Mouse (Mus musculus): ENCODE data around the gene Vsx2. TPM values are rescaled to one million over a fixed set of nuclear protein-coding genes. Genes with fewer than 3 reads are reported as not detected.

Vsx2 gene
- total and polyA plus RNA-seq, 3 experiments, result not detected

- Histone ChIP-seq H3K27ac (ENCODE audit: insufficient read depth, low read depth) (no peak overlapping the region), H3K4me1 (ENCODE audit: control insufficient read depth in 1 of 2, insufficient read depth in 2 of 2) (0 out of 4 replicates have a peak, but pooled peaks cover 0 to 4% of the 10 kb centered on the region in 2 experiments), H3K4me3 (replicated peaks in 1 of 3; ENCODE audit: low read depth in 2 of 3, low read length in 2 of 3, poor library complexity in 1 of 3) (no peak overlapping the region), H3K4me2 (ENCODE audit: insufficient read depth, low read depth, poor library complexity, severe bottlenecking) (no peak overlapping the region), H3K36me3 (replicated peaks in 1 of 2; ENCODE audit: control insufficient read depth in 1 of 2, insufficient read depth in 1 of 2, low read length in 1 of 2) (no peaks in the 10 kb centered on the region), H3K9ac (ENCODE audit: insufficient read depth, low read depth) (no peak overlapping the region), H3K79me2 (replicated peaks; ENCODE audit: control insufficient read depth, extremely low read depth, insufficient read depth, poor library complexity, severe bottlenecking) (no peaks in the 10 kb centered on the region), H3K9me3 (replicated peaks; ENCODE audit: low read length) (no peaks in the 10 kb centered on the region), H3K27me3 (replicated peaks) (peaks cover 2% of the 10 kb centered on the region)
- dilution Hi-C loops (cut with MboI; ENCODE audit: extremely low pct_ligation_motif_present, extremely low pct_unique_long_range_greater_than_20kb, low sequenced_read_pairs) (no loop called here), in situ Hi-C loops (cut with MboI; ENCODE audit: low pct_ligation_motif_present, low pct_unique_long_range_greater_than_20kb, low sequenced_read_pairs) (no loop called here)
- no peak for TF ChIP-seq ZMIZ1 (IDR thresholded peaks at IDR 0.05; ENCODE audit: low read depth, low read length)
- TF ChIP-seq RCOR1 (conservative IDR thresholded peaks at IDR 0.05; ENCODE audit: low read depth, low read length), result no peak
- no peak for TF ChIP-seq MEF2A (IDR thresholded peaks at IDR 0.05; ENCODE audit: borderline replicate concordance, low read depth, low read length)
- no peak for TF ChIP-seq CTCF (conservative IDR thresholded peaks at IDR 0.05 in 1 of 2, IDR thresholded peaks at IDR 0.05 in 1 of 2; ENCODE audit: low read depth in 2 of 2, low read length in 2 of 2)
- TF ChIP-seq HCFC1 (IDR thresholded peaks at IDR 0.05; ENCODE audit: low read depth, low read length), result no peak
- no peak for TF ChIP-seq POLR2A (IDR thresholded peaks at IDR 0.05; ENCODE audit: low read depth, low read length)
- TF ChIP-seq MAX (IDR thresholded peaks at IDR 0.05; ENCODE audit: low read length), result no peak
- no peak for TF ChIP-seq ZC3H11A (IDR thresholded peaks at IDR 0.05; ENCODE audit: low read depth, low read length)
- no peak for TF ChIP-seq PAX5 (IDR thresholded peaks at IDR 0.05; ENCODE audit: low read length)
- no peak for TF ChIP-seq IRF4 (IDR thresholded peaks at IDR 0.05; ENCODE audit: low read depth, low read length)
- no peak for TF ChIP-seq UBTF (IDR thresholded peaks at IDR 0.05; ENCODE audit: low read depth, low read length)
- no peak for TF ChIP-seq ELF1 (IDR thresholded peaks at IDR 0.05; ENCODE audit: low read depth, low read length)
- no peak for TF ChIP-seq RAD21 (IDR thresholded peaks at IDR 0.05; ENCODE audit: low read depth, low read length)
- TF ChIP-seq E2F4 (IDR thresholded peaks at IDR 0.05; ENCODE audit: insufficient replicate concordance, low read depth, low read length), result no peak
- no peak for TF ChIP-seq USF1 (IDR thresholded peaks at IDR 0.05; ENCODE audit: low read depth, low read length)
- no peak for TF ChIP-seq TCF12 (IDR thresholded peaks at IDR 0.05; ENCODE audit: low read depth, low read length)
- no peak for TF ChIP-seq CHD2 (IDR thresholded peaks at IDR 0.05; ENCODE audit: low read length)
- no peak for TF ChIP-seq KAT2A (IDR thresholded peaks at IDR 0.05; ENCODE audit: insufficient replicate concordance, low read length)
- no peak for TF ChIP-seq JUN (IDR thresholded peaks at IDR 0.05; ENCODE audit: insufficient read depth, low read depth, low read length)
- DNase-seq (ENCODE audit: extremely low read depth), result no peak
Observed at GRCm38 (mm10) chr12:84631867-84632266, 62.3 kb downstream of the Vsx2 start.

GRCm38 (mm10) chr12:84640253-84640652 lies 70.7 kb downstream of the Vsx2 start:
- Histone ChIP-seq H3K9me3 (replicated peaks; ENCODE audit: low read length) (no peaks in the 10 kb centered on the region), H3K4me2 (ENCODE audit: insufficient read depth, low read depth, poor library complexity, severe bottlenecking) (no peak overlapping the region), H3K36me3 (replicated peaks in 1 of 2; ENCODE audit: control insufficient read depth in 1 of 2, insufficient read depth in 1 of 2, low read length in 1 of 2) (no peaks in the 10 kb centered on the region), H3K27ac (ENCODE audit: insufficient read depth, low read depth) (no peak overlapping the region), H3K9ac (ENCODE audit: insufficient read depth, low read depth) (no peak overlapping the region), H3K27me3 (replicated peaks) (peaks cover 3% of the 10 kb centered on the region), H3K4me1 (ENCODE audit: control insufficient read depth in 1 of 2, insufficient read depth in 2 of 2) (0 out of 4 replicates have a peak, but pooled peaks cover 0 to 4% of the 10 kb centered on the region in 2 experiments), H3K4me3 (replicated peaks in 1 of 3; ENCODE audit: low read depth in 2 of 3, low read length in 2 of 3, poor library complexity in 1 of 3) (no peak overlapping the region), H3K79me2 (replicated peaks; ENCODE audit: control insufficient read depth, extremely low read depth, insufficient read depth, poor library complexity, severe bottlenecking) (no peaks in the 10 kb centered on the region)
- in situ Hi-C loops (cut with MboI; ENCODE audit: low pct_ligation_motif_present, low pct_unique_long_range_greater_than_20kb, low sequenced_read_pairs), result no loop called here
- no peak for DNase-seq (ENCODE audit: extremely low read depth)
- TF ChIP-seq ZMIZ1 (IDR thresholded peaks at IDR 0.05; ENCODE audit: low read depth, low read length), result no peak
- TF ChIP-seq SIN3A (IDR thresholded peaks at IDR 0.05; ENCODE audit: low read length), result no peak
- no peak for TF ChIP-seq ZKSCAN1 (IDR thresholded peaks at IDR 0.05; ENCODE audit: borderline replicate concordance, low read depth, low read length)
- no peak for TF ChIP-seq POLR2AphosphoS2 (IDR thresholded peaks at IDR 0.05; ENCODE audit: low read depth, low read length)
- TF ChIP-seq CHD2 (IDR thresholded peaks at IDR 0.05; ENCODE audit: low read length), result no peak
- TF ChIP-seq HCFC1 (IDR thresholded peaks at IDR 0.05; ENCODE audit: low read depth, low read length), result no peak
- no peak for TF ChIP-seq CHD1 (IDR thresholded peaks at IDR 0.05; ENCODE audit: low read depth, low read length)
- no peak for TF ChIP-seq UBTF (IDR thresholded peaks at IDR 0.05; ENCODE audit: low read depth, low read length)
- TF ChIP-seq JUND (conservative IDR thresholded peaks at IDR 0.05; ENCODE audit: low read depth, low read length), result no peak
- no peak for TF ChIP-seq NELFE (IDR thresholded peaks at IDR 0.05; ENCODE audit: low read depth, low read length)
- no peak for TF ChIP-seq POLR2A (IDR thresholded peaks at IDR 0.05; ENCODE audit: low read depth, low read length)
- TF ChIP-seq SMC3 (IDR thresholded peaks at IDR 0.05; ENCODE audit: low read depth, low read length), result no peak
- dilution Hi-C loops (cut with MboI; ENCODE audit: extremely low pct_ligation_motif_present, extremely low pct_unique_long_range_greater_than_20kb, low sequenced_read_pairs), result no loop called here
